In the genomic region with DNA sequence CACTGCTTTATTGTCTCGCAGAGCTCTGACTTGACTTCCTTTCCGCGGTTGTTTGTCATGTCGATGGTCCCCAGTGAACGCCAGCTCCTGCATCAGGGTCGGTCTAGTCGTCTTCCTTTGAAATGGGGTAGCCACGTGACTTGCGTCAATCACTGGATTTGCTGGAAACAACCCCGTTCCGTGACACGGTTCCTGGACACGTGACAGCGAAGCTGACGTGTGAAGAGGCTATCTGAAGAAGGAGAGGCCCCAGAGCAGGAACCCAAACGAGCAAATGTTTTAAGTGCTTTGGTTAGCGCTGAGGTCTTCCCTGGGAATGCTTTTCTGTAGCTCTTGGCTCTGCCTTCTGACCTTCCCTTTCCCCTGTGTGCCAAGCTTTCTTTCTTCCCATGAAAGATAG, we compare ENCODE assay signal across 12 mouse cellular contexts. TPM values are rescaled to one million over a fixed set of nuclear protein-coding genes. Genes with fewer than 3 reads are reported as not detected.
DNase-seq lines count a peak whose midpoint lies in the region; ATAC-seq lines count a peak whose summit lies in the region.
"Had no signal": no experiment of that assay in that cellular context is flagged by ENCODE, and none has a peak within 500 bp of the region (broad histone marks: within the 10 kb centered on the region; RNA-seq: fewer than 3 reads in every experiment).

No protein-coding gene starts in this region.

- H3K4me3 ChIP-seq in heart, embryonic 11.5 days (ENCODE audit: low read depth, low read length), result no peak overlapping the region

- H3K4me2 ChIP-seq in heart, embryonic 11.5 days, result no peak overlapping the region

- 61% methylated on average over 17 of the region's 17 CpGs for WGBS in heart, embryonic 11.5 days (ENCODE audit: insufficient replicate concordance)

- peak; percentile 59 to 61 for DNase-seq in heart, adult 18-20 months
- DNase-seq in adrenal gland, postnatal 25 days, result peak; percentile 12
- peak; percentile 44 for DNase-seq in heart, postnatal 25 days (ENCODE audit: low spot score)
- peak; percentile 47 for DNase-seq in kidney, postnatal 14 days
- no peak for DNase-seq in lung, postnatal 36 days
- DNase-seq in ovary, postnatal 10 days (ENCODE audit: low spot score), result no peak
- DNase-seq: lung, adult 2 months; right cerebral cortex, postnatal 25 days had no signal

- H3K27me3 ChIP-seq in heart, embryonic 11.5 days (ENCODE audit: control insufficient read depth, insufficient read depth, low read length), result no peaks in the 10 kb centered on the region

- H3K27ac ChIP-seq in heart, embryonic 11.5 days (ENCODE audit: low read depth, low read length), result no peak overlapping the region

- H3K4me1 ChIP-seq in heart, embryonic 11.5 days (ENCODE audit: control insufficient read depth, insufficient read depth, low read length), result no peaks in the 10 kb centered on the region

- H3K9ac ChIP-seq in heart, embryonic 11.5 days (ENCODE audit: low read depth, low read length), result no peak overlapping the region

- ATAC-seq in heart, embryonic 11.5 days (replicated peaks; ENCODE audit: insufficient number of reproducible peaks, low FRiP score, low TSS enrichment), result no peak
- no peak for ATAC-seq in frontal cortex, adult (ENCODE audit: low TSS enrichment)
- ATAC-seq: inflammation-experienced regulatory T-cells, adult 6 months had no signal

- no peaks in the 10 kb centered on the region for H3K36me3 ChIP-seq in heart, embryonic 11.5 days (ENCODE audit: control insufficient read depth, insufficient read depth, low read length)

- intact Hi-C loops in heart, postnatal 25 days (cut with DNase I), result no loop called here

- H3K9me3 ChIP-seq in heart, embryonic 11.5 days (replicated peaks; ENCODE audit: control insufficient read depth, low read length), result no peaks in the 10 kb centered on the region

RNA-seq across cellular contexts. Expression of a gene that starts 41.5 kb away (rescaled TPM):
- under 1 TPM; 0.33 to 0.45 TPM for total RNA-seq in heart, adult 18-20 months (2021)
- polyA plus RNA-seq in heart, embryonic 11.5 days (2014; fragmentation: Nextera tagmentation; extraction: Ambion mirVana), result 2.7 and 3.0 TPM in 2 replicates
- total RNA-seq in adrenal gland, postnatal 25 days (2021), result 5.7 and 10.3 TPM in 2 replicates
- under 1 TPM; 0.36 to 0.42 TPM for total RNA-seq in heart, postnatal 25 days (2021)
- total RNA-seq: monocyte, adult 5-6 weeks had no signal
- polyA plus RNA-seq: inflammation-experienced regulatory T-cells, adult 6 months had no signal

Comparison
In these comparisons a context has a peak if more than half of its experiments do, and no peak if none do; other contexts are left out.
1. DNase-seq: peak in heart, adult 18-20 months (2 of 2), adrenal gland, postnatal 25 days (single experiment), heart, postnatal 25 days (single experiment) and kidney, postnatal 14 days (single experiment); none in lung, postnatal 36 days (single experiment) and ovary, postnatal 10 days (single experiment).